In the genomic region with DNA sequence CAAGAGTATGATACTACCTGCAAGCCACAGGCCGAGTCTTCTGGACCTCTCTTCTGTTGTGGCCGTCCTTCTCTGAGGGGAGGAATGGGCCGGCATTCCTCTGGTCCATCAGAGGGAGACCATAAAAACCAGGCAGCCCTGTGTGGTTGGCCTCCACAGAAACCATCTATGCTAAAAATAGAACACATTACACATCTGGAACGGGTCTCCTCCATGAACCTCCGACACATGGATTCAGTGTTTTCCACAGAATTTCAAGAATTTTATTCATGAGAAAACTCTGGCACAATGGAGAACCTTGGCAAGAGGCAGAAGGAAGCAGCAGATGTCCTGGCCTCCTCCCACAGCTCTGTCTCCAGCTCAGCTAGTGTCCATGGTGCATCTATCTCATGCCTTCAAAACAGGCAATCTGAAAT, we compare ENCODE assay signal across 13 mouse cellular contexts.
DNase-seq lines count a peak whose midpoint lies in the region; ATAC-seq and TF ChIP-seq lines count a peak whose summit lies in the region.
"Had no signal": no experiment of that assay in that cellular context is flagged by ENCODE, and none has a peak within 500 bp of the region (broad histone marks: within the 10 kb centered on the region; RNA-seq: fewer than 3 reads in every experiment).

No protein-coding gene starts in this region.

- 34% methylated on average over 5 of the region's 5 CpGs for WGBS in embryonic facial prominence, embryonic 13.5 days
- WGBS in embryonic facial prominence, embryonic 10.5 days: 77% methylated on average over 5 of the region's 5 CpGs
- 29% methylated on average over 5 of the region's 5 CpGs for WGBS in kidney, adult 2 months
- WGBS in embryonic facial prominence, embryonic 15.5 days: 36% methylated on average over 5 of the region's 5 CpGs

- no peaks in the 10 kb centered on the region for H3K36me3 ChIP-seq in embryonic facial prominence, embryonic 13.5 days
- H3K36me3 ChIP-seq in embryonic facial prominence, embryonic 10.5 days (replicated peaks): no peaks in the 10 kb centered on the region
- H3K36me3 ChIP-seq in kidney, adult 2 months (ENCODE audit: control insufficient read depth, insufficient read depth, low read length): no peaks in the 10 kb centered on the region
- no peaks in the 10 kb centered on the region for H3K36me3 ChIP-seq in embryonic facial prominence, embryonic 15.5 days
- H3K36me3 ChIP-seq: forebrain, embryonic 10.5 days; liver, embryonic 13.5 days had no signal

- TF ChIP-seq CTCF in kidney, adult 2 months (conservative IDR thresholded peaks at IDR 0.05; ENCODE audit: insufficient read depth, insufficient read length, low read depth, low read length): no peak

- H3K4me2 ChIP-seq in embryonic facial prominence, embryonic 13.5 days: no peak overlapping the region; the same call in 1 of the 2 replicates
- no peak overlapping the region for H3K4me2 ChIP-seq in embryonic facial prominence, embryonic 15.5 days (replicated peaks)
- H3K4me2 ChIP-seq: liver, embryonic 13.5 days had no signal

- TF ChIP-seq POLR2A in kidney, adult 2 months (IDR thresholded peaks at IDR 0.05; ENCODE audit: low read depth, low read length): no peak

- no peak overlapping the region for H3K9ac ChIP-seq in embryonic facial prominence, embryonic 13.5 days
- H3K9ac ChIP-seq in embryonic facial prominence, embryonic 15.5 days: no peak overlapping the region
- H3K9ac ChIP-seq: liver, embryonic 13.5 days had no signal

- H3K4me3 ChIP-seq in embryonic facial prominence, embryonic 13.5 days: no peak overlapping the region
- no peak overlapping the region for H3K4me3 ChIP-seq in embryonic facial prominence, embryonic 10.5 days
- no peak overlapping the region for H3K4me3 ChIP-seq in kidney, adult 2 months (ENCODE audit: insufficient read depth, low read depth, low read length)
- no peak overlapping the region for H3K4me3 ChIP-seq in embryonic facial prominence, embryonic 15.5 days (replicated peaks)
- H3K4me3 ChIP-seq: forebrain, embryonic 10.5 days; liver, embryonic 13.5 days had no signal

- peak overlapping the region; percentile 69 for H3K27ac ChIP-seq in embryonic facial prominence, embryonic 13.5 days
- no peak overlapping the region for H3K27ac ChIP-seq in embryonic facial prominence, embryonic 10.5 days (replicated peaks)
- no peak overlapping the region for H3K27ac ChIP-seq in kidney, adult 2 months (ENCODE audit: insufficient read depth, low read depth, low read length)
- H3K27ac ChIP-seq in embryonic facial prominence, embryonic 15.5 days (replicated peaks): peak overlapping the region; percentile 76
- H3K27ac ChIP-seq: liver, embryonic 13.5 days had no signal

- H3K4me1 ChIP-seq in embryonic facial prominence, embryonic 13.5 days: peaks cover 44% of the 10 kb centered on the region
- no peaks in the 10 kb centered on the region; the same call in 1 of the 2 replicates for H3K4me1 ChIP-seq in embryonic facial prominence, embryonic 10.5 days
- no peaks in the 10 kb centered on the region for H3K4me1 ChIP-seq in kidney, adult 2 months (ENCODE audit: control insufficient read depth, insufficient read depth, low read length)
- H3K4me1 ChIP-seq in embryonic facial prominence, embryonic 15.5 days: peaks cover 40% of the 10 kb centered on the region
- H3K4me1 ChIP-seq: liver, embryonic 13.5 days had no signal

- no peaks in the 10 kb centered on the region for H3K27me3 ChIP-seq in embryonic facial prominence, embryonic 13.5 days
- no peaks in the 10 kb centered on the region for H3K27me3 ChIP-seq in embryonic facial prominence, embryonic 10.5 days (replicated peaks; ENCODE audit: low read depth, poor library complexity, severe bottlenecking)
- H3K27me3 ChIP-seq in kidney, adult 2 months (replicated peaks; ENCODE audit: control insufficient read depth, insufficient read depth, low read length): no peaks in the 10 kb centered on the region
- no peaks in the 10 kb centered on the region for H3K27me3 ChIP-seq in embryonic facial prominence, embryonic 15.5 days
- H3K27me3 ChIP-seq: liver, embryonic 13.5 days had no signal

- DNase-seq in embryonic facial prominence, embryonic 10.5 days (ENCODE audit: low spot score): no peak
- DNase-seq in kidney, adult 2 months: peak; percentile 33
- no peak for DNase-seq in kidney, postnatal 14 days
- DNase-seq in cerebellum, adult 11 months: peak; percentile 48
- DNase-seq in layer of hippocampus, postnatal 14 days (ENCODE audit: low spot score in 2 of 2): no peak
- DNase-seq: kidney, adult 11 months; layer of hippocampus, postnatal 36 days; liver, embryonic 13.5 days had no signal

- peak; percentile 49; the same call in 1 of the 2 replicates for ATAC-seq in embryonic facial prominence, embryonic 13.5 days (ENCODE audit: insufficient number of reproducible peaks, insufficient read depth, low FRiP score, low TSS enrichment, low read depth)
- peak; percentile 78 for ATAC-seq in embryonic facial prominence, embryonic 15.5 days (ENCODE audit: insufficient number of reproducible peaks, low FRiP score, low TSS enrichment, low read depth)
- ATAC-seq in megakaryocyte progenitor cell, adult 5-6 weeks (replicated peaks; ENCODE audit: poor library complexity): no peak
- ATAC-seq: activated CD4-positive, CD25-positive, alpha-beta regulatory T cell, adult 4 months had no signal

- no peaks in the 10 kb centered on the region for H3K9me3 ChIP-seq in embryonic facial prominence, embryonic 13.5 days
- H3K9me3 ChIP-seq in embryonic facial prominence, embryonic 10.5 days: no peaks in the 10 kb centered on the region
- no peaks in the 10 kb centered on the region for H3K9me3 ChIP-seq in embryonic facial prominence, embryonic 15.5 days (replicated peaks)
- H3K9me3 ChIP-seq: forebrain, embryonic 10.5 days; liver, embryonic 13.5 days had no signal

Comparison
In these comparisons a context has a peak if more than half of its experiments do, and no peak if none do; other contexts are left out.
1. H3K27ac ChIP-seq: peak in embryonic facial prominence, embryonic 13.5 days (single experiment) and embryonic facial prominence, embryonic 15.5 days (single experiment); none in embryonic facial prominence, embryonic 10.5 days (single experiment) and kidney, adult 2 months (single experiment).
2. DNase-seq: peak in kidney, adult 2 months (single experiment) and cerebellum, adult 11 months (single experiment); none in embryonic facial prominence, embryonic 10.5 days (single experiment), kidney, postnatal 14 days (single experiment) and layer of hippocampus, postnatal 14 days (0 of 2).